Mouse (Mus musculus) cerebellum, adult (tissue): ENCODE results near the gene Baiap2.

Experiments
- ATAC-seq: cut with Nextera tagmentation; 2 replicates; pipeline ENCODE4 v1.9.2; 2017; ENCODE audit warnings: mild to moderate bottlenecking, moderate library complexity, mixed read lengths; ENCODE audit not compliant: insufficient number of reproducible peaks, low FRiP score, low TSS enrichment

Baiap2 gene

DNA sequence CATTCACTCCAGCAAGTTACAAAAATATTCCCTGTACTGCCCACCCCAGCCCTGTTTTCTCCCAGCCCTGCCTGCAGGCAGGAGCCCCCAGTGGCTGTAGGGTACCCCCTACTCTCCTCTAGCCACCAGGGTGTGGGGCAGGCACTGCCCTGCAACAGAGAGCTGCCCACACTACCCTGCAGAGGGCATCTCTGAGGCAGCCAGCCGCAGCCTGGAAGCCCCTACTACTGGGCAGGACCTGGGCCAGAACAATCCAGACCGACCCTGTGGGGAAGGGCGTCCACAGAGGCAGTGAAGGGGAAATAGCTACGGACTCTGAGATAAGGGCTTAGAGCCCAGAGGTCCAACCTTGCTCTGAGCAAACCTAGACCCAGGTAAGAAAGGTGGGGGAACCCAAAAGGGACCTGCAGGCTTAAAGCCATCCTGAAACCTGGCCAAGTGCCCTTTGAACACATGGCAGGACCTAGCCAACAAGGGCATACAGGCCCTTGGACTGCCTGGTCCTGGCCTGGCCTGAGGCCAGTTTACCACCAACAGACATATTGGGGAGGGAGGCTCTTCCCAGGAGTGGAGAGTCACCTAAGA lies 65.0 kb downstream of the Baiap2 start:
- ATAC-seq: no peak

DNA sequence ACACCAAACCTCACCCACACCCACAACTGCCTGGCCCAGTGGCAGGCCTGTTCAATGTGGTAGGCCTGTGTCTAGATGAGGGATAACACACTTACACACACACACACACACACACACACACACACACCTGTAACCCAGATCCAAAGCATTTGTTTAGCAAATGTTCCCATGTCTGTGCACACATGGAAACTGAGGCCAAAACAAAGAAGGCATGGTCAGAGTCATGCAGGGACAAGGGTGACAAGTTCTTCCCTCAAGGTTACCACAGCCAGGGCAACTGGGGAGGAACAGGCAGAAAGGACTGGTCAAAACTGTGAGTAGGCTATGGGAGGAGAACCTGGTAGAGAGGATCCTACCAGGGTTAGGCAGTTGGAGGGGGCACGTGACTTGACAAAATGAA lies 65.9 kb downstream of the Baiap2 start:
- ATAC-seq: no peak

DNA sequence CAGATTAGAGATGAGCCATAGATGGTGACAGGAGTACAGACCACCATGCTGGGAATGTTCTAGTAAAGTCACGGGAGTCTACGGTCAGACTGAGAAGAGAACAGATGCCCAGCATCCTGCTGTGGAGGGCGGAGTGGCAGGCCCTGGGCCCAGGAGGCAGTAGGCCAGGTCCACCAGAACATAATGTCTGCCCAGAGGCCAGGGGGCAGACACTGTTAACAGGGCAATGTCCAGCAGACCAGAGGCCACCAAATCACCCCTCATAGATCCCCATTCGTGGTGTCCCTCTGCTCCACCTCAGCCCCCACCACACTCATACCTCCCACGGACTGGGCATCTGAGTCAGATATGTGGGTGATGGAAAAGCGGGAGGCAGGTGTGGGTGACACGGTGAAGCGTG lies 66.4 kb downstream of the Baiap2 start:
- no peak for ATAC-seq

DNA sequence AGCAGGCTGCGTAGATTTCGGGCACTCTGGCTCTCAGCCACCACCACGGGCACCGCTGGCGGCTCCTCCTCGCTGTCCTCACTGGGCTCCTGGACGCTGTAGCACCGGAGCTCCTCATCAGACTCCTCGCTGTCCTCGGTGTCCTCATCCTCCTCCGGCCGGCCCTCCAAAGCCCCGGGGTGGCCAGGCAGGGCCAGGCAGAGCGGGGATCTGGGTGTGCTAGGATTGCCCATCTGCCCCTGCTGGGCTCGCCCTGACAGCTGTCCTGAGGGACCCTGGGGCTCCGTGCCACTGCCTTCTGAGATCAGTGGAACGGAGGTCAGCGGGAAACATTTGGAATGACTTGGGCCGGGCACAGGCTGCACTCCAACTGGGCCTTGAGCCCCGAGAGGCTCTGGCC lies 67.4 kb downstream of the Baiap2 start:
- ATAC-seq: no peak

DNA sequence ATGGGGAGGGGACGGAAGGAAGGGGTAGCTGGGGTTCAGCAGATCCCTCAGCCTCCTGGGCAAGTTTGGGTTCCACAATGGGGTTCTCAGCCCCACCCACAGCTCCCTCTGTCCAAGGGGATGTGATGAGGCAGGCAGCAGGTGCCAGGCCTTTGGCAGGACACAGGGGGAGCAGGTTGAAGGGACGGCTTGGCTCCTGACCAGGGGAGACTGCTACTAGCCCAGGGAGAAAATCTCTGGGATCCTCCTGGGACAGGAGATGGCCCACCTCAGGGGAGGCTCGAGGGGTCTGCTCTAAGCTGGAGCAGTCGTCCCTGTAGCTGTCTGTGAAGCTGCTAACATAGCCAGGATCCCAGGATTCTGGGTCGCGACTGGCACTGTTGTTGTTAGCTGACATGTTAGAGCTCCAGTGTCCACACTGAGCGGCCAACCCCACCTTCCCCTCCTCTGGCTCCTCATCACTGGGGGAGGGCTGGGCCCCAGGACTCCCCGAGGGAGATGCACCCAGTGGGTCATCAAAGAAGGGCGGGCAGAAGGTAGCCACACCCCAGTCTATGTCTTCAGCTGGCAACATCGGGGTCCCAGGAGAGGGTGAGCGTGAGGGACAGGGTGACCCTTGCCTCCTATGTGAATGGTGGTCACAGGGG lies 68.7 kb downstream of the Baiap2 start:
- ATAC-seq: no peak

DNA sequence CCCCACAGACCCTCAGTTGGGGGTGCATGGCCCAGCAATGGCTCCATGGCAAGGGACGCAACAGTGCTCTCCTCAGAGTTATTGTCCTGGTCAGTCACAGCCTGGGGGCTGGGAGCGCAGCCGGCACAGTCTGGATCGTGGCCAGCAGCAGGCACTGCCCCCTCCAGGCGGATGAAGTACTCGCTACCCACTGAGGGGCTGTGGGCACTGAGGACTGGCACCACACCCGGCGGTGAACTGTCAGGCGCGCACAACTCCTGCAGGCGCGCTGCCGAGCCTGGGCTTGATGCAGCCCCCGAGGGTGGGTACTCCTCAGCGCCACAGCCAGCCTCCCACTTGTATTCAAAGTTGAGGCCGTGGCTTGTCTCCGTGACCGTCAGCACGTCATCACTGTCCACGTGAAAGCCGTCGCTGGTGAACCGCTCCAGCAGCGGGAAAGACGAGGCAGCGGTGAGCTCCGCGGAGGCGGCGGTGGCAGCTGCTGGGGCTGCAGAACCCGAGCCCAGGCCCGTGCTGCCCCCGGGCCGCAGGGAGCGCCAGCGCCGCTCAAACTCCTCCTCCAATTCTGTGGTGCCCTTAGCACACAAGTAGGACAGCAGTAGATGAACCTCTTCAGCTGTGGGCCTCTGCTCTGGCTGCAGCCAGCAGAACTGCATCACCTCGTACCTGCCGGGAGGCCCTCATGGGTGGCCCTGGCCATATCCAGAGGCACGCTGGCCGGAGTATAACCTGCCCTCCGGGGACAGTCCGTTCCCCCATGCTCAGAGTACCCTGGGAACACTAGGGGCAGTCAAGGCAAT lies 69.4 kb downstream of the Baiap2 start:
- no peak for ATAC-seq

DNA sequence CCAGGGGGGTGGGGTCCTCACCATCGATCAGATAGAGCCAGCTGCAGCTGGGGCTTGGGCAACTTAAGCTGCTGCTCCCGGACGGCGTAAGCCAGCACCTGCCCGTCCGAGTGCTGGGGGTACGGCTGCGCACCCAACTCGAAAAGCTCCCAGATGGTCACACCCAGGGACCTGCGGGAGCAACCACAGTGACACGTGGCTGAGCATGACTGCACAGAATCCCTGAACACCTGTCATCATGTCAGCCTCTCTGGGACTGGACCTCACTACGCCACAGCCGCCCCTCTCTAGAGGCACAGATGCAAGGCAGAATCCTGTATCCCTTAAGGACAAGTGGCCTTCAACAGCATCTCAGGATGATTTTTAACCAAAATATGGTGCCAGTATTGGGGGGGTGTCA lies 70.1 kb downstream of the Baiap2 start:
- ATAC-seq: no peak

DNA sequence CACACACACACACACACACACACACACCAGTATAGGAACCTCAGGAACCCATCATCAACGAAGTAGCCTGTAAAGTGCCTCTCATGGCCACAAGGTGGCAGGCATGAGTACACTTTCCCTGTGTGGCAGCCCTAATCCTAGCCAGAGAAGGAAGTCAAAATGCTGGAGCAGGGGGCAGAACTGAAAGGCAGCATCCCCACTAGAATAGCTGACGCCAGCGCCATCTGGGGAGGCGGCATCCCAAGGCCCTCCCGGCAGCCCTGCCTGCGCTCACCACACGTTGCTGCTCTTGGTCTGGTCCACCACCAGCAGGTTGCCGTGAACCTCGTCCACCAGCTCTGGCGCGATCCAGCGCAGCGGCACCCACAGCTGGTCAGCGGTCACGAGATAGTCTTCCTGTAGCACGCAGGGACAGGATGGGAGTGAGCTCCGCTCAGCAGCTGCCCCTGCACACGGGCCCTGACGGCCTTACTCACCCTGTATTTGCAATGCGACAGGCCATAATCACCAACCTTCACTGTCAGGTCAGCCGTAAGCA lies 70.7 kb downstream of the Baiap2 start:
- ATAC-seq: peak; percentile 65

DNA sequence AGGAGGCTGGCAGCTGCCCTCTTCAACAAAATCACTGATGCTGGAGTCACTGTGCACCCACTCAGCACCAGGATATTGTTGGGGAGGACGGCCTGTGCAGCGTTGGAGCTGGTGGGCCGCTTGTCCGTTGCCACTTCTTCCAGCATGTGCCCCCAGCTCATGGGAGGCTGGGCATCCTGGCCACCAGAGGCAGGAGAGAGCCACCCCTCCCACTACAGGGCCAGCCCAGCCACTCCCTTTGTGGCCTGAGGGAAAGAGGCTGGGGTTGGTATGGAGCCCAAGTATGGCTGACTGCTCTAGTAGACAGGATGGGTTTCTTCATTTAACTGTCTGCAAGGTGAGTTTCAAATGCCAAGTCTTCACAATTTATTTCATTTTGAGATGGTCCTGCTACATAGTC lies 72.2 kb downstream of the Baiap2 start:
- ATAC-seq: no peak

DNA sequence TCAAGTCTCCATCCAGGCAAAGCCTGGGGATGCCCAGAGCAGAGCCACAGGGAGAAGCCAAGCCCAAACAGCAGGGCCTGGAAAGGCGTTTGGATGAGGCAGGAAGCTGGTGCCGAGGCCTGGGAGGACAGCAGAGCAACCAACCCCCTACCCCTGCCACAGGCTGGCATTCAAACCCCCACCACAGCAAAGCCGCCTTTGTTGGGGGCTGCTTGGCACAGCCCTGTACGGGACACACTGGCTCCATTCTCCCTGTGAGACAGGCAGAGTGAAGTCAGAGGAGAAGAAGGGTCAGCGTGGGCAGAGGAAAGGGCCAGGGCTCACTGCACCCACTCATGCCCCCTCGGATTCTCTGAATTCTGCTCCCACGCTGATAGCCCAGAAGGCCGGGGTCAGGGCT lies 74.4 kb downstream of the Baiap2 start:
- ATAC-seq: no peak

DNA sequence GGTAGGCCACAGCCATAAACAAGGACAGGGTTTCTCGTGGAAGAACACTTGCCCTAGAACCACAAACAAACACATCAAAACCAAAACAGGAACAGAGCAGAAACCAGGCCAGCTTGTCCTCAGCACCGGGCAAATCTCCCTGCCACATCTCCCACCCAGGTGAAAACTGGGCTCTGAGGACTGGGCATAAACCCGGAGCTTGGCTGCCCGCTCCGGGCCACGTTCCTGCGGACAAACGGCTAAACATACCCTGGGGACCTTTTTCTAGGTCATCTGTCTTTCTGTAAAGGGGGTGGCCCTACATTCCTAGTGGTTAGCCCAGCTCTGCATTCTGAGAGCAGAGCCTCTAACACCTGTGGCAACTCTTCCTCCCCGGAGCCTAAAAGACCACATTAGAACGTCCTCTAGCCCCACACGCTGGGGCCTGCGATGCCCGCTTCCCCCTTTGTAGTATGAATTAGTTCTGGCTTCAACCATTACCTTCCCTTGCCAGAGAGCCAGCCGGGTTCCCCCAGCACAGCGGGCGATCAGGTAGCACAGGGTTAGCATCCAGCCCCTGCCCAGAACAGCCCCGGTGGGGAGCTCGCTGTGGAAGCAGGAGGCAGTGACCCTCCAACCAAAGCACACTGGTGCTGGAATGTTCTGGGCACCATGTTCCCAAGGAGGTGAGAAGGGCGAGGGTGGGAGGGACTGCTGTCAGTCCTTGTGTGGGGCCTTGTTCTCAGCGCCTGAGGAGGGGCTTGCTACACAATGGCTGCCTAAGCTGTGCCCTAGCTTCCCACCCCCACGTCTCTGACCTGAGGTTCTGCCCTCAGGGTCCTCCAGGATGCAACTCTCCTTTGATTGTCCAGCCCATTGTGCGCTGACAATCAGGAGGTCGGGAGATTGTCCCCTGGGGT lies 77.2 kb downstream of the Baiap2 start:
- no peak for ATAC-seq

DNA sequence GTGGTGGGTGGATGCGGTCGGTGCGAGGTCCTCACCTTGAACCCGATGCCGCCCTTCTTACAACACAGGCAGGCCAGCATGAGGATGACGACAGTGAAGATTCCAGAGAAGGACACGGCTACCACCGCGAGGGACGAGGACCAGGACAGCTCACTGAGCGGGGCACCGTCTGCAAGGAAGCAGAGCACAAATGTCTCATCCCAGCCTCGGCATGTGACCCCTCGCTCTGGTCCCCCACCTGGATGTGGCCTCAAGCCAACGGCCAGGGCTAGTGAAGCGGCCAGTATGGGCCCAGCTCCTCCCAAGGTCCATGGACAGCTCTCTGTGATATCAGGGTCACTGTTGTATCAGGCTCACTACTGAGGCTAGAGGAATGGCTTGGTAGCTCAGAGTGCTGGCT lies 78.8 kb downstream of the Baiap2 start:
- no peak for ATAC-seq

DNA sequence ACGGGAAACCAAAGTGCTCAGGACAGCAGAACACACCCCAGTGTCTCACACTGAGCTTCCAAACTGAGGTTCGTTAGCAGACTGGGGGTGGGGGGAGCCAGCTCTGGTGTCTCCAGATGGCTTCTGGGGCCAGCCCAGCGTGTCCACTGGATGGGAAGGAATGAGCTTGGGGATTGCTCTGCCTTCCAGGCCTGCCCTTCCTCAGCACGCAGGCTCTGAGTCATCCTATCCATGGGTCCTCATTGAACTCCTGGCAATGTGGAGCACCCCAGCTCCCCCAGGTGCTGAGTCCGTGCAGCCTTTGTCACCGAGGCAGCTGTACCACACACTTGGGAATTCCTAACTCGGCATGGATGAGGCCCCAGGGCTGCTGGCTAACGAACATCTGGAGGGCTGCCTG lies 79.7 kb downstream of the Baiap2 start:
- ATAC-seq: peak; percentile 38; the same call in 1 of the 2 replicates

DNA sequence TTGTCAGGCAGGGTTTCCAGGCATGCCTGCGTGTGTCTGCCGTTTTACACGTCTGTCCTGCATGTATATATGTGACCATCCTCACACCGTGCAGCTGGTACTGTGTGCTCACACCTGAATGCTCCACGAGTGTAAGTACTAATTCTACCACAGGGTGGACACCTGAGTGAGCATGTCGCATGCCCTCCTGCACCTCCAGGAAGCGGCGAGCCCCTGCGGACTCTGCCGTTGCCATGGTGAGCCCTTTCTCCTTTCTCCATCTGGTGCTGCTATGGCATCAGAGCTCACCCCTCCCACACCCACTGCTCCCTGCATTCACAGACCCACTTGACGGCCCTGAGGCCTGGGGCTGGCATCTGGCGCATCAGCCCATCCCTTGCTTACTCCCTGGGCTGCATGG lies 80.3 kb downstream of the Baiap2 start:
- ATAC-seq: peak; percentile 63; the same call in 1 of the 2 replicates

DNA sequence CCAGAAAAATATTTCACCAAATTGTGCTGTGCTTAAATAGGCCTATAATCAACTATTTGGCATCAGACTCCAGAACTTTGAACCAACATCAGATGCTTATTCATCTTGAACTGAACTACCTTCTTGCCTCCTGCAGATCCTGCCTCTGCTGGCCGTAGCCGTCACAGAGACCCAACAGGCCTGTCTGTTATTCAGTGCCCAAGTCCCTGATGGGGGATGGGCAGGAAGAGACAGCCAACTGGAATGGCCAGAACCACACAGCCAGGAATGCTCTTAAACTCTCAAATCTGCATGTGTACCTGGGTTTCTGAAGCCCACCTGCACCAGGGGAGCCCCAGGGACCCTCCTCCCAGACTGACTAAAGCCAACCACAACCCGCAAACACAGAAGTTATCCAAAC lies 84.4 kb downstream of the Baiap2 start:
- no peak for ATAC-seq

DNA sequence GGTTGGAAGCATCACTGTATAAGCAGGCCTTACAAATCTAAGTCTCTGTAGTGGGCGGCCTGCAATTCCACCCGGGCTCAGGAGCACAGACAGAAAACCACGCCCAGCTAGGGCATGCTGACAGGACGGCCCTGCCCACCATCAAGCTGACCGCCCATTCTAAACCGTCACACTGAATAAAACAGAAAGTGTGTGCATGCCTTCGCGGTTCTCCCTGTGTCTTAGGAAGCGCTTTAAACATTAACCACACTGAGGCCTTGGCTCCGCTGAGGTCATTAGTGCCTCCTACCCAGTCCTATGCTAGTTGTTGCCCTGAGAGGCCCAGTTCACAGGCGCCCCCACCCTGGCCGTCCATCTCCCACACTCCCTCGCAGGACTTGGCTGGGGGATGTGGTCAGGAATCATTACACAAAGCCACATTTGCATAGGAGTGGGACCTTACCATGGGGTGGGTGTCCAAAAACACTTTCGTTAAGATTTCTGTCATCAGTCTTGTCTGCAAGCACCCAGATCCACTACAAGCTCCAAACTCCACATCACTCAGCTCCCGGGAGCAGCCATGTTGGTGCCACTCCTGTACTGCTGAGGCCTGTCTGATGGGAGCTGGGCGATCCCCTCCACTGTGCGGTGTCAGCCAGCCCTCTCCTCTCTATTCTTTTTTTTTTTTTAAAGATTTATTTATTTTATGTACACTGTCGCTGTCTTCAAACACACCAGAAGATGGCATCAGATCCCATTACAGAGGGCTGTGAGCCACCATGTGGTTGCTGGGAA lies 85.9 kb downstream of the Baiap2 start:
- no peak for ATAC-seq

DNA sequence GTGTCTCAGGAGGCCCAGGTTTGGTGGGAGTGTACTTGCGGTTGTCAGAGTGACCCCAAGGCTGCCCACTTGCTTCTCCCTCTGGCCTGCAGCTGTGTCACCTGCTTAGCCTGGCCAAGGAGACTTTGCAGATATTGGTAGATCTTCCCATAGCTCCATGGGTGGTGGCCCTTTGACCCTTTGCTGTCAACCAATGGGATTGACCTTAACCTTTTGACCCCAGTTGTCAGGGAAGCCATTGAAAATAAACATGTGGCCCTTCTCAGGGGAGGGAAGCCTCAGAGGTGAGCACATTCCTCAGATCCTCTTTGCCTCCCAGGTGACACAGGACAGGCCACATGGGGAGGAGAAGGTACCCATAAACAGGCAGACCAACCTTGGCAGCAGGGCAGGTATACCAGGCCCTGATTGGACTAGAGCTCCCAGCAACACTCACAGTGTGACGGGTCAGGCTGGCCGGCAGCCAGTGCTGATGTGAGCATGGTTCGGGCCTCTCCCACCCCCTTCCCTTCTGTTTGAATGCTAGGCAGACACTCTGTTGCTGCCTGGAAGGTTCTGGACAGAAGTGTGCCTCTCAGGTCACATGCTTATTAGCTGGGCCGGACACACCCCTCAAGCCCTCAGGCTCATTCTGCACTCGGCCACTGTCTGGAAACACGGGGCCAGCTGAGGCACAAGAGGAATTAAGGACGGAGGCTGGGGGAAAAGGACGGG lies 87.0 kb downstream of the Baiap2 start:
- 0 out of 2 replicates have a peak, but pooled peaks have one; percentile 15 for ATAC-seq

DNA sequence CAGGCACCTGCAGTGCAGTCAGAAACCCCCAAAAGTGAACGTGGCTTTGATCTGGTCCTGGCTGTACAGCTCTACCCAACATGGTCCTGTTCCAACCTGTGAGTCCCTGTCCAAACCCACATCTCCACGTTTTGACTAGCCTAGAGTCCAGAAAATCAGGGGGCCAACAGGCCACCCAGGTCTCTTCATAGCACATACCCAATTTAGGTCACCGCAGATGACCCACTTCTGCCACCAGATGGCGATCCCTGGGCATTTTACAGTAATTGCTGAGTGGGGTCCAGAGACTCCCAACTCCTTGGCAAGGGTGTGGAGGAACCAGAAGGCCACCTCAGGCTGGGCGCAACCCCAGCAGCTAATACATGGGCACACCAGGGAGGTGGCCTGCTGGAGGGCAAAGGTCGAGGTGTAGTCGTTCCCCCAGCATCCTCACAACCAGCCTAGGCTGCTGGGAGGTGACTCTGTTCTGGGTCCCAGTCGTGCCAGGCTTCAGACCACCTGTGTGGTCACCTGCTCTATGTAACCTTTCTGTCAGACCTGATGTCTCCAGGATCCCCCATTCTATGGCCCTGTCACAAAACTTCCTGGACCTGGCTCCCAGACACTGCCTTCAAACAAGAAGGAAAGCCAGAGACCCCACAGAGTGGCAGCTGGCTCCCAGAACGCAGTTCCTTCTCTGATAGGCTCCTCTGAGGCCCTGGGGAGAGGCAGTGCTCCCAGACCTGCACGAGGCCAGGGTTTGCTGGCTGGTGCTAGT lies 87.8 kb downstream of the Baiap2 start:
- ATAC-seq: peak; percentile 68; the same call in 1 of the 2 replicates
